Mouse (Mus musculus): Measurements from ENCODE around the gene Cped1. TPM values are rescaled to one million over a fixed set of nuclear protein-coding genes. Genes with fewer than 3 reads are reported as not detected.
"Not testable (repeated sequence)": the region's sequence is repeated elsewhere in the genome, so short reads cannot be mapped to it uniquely, and the experiment has no call there.

Cped1 gene
- total RNA-seq, 2 experiments from 2014 or later = 19.0 to 22.7 TPM

- intact Hi-C loops (cut with DNase I) = loop anchor here (5.0 kb wide), 1 partner anchor 368 kb away; no protein-coding TSS in a partner anchor
- DNase-seq = not testable (repeated sequence)
These were observed 139.0 kb downstream of the Cped1 start for GRCm38 (mm10) chr6:22124575-22125330.

- no peak for DNase-seq
- intact Hi-C loops (cut with DNase I) = no loop called here
These were observed 149.4 kb downstream of the Cped1 start for GRCm38 (mm10) chr6:22135038-22135631.

- no peak for DNase-seq
- intact Hi-C loops (cut with DNase I) = no loop called here
These were observed 151.1 kb downstream of the Cped1 start for GRCm38 (mm10) chr6:22136805-22137204.

- no peak for DNase-seq
- intact Hi-C loops (cut with DNase I) = no loop called here
These were observed 155.1 kb downstream of the Cped1 start for GRCm38 (mm10) chr6:22140786-22141185.

- no peak for DNase-seq
- intact Hi-C loops (cut with DNase I) = no loop called here
These were observed 161.5 kb downstream of the Cped1 start for GRCm38 (mm10) chr6:22147236-22147635.

GRCm38 (mm10) chr6:22148511-22148910 is 162.8 kb downstream of the Cped1 start:
- intact Hi-C loops (cut with DNase I) = no loop called here
- no peak for DNase-seq

- peak; percentile 10 to 26 for DNase-seq
- intact Hi-C loops (cut with DNase I) = no loop called here
These were observed 171.7 kb downstream of the Cped1 start for GRCm38 (mm10) chr6:22157461-22157860.

- intact Hi-C loops (cut with DNase I) = no loop called here
- DNase-seq = no peak
These were observed 176.2 kb downstream of the Cped1 start for GRCm38 (mm10) chr6:22161944-22162343.

- no peak for DNase-seq
- intact Hi-C loops (cut with DNase I) = no loop called here
These were observed 182.7 kb downstream of the Cped1 start for GRCm38 (mm10) chr6:22168388-22168787.

GRCm38 (mm10) chr6:22178721-22179295 is 193.1 kb downstream of the Cped1 start:
- DNase-seq = no peak
- intact Hi-C loops (cut with DNase I) = no loop called here

- intact Hi-C loops (cut with DNase I) = no loop called here
- DNase-seq = no peak
These were observed 194.6 kb downstream of the Cped1 start for GRCm38 (mm10) chr6:22180316-22180715.

- intact Hi-C loops (cut with DNase I) = no loop called here
These were observed 201.3 kb downstream of the Cped1 start for GRCm38 (mm10) chr6:22186967-22187366.

GRCm38 (mm10) chr6:22189346-22190335 is 203.9 kb downstream of the Cped1 start:
- intact Hi-C loops (cut with DNase I) = no loop called here
- DNase-seq = no peak

More at GRCm38 (mm10) chr6:22186967-22187366, 201.3 kb downstream of the Cped1 start:
- DNase-seq = no peak

- intact Hi-C loops (cut with DNase I) = no loop called here
- DNase-seq = no peak
These were observed 212.9 kb downstream of the Cped1 start for GRCm38 (mm10) chr6:22198603-22199002.

GRCm38 (mm10) chr6:22199473-22199872 is 213.8 kb downstream of the Cped1 start:
- intact Hi-C loops (cut with DNase I) = no loop called here
- no peak for DNase-seq

- intact Hi-C loops (cut with DNase I) = no loop called here
- DNase-seq = no peak
These were observed 214.4 kb downstream of the Cped1 start for GRCm38 (mm10) chr6:22200133-22200532.

- DNase-seq = no peak
- intact Hi-C loops (cut with DNase I) = no loop called here
These were observed 216.2 kb downstream of the Cped1 start for GRCm38 (mm10) chr6:22201879-22202278.

GRCm38 (mm10) chr6:22205030-22205750 is 219.5 kb downstream of the Cped1 start:
- intact Hi-C loops (cut with DNase I) = no loop called here
- no peak for DNase-seq

- DNase-seq = no peak
- intact Hi-C loops (cut with DNase I) = no loop called here
These were observed 220.0 kb downstream of the Cped1 start for GRCm38 (mm10) chr6:22205751-22206121.

GRCm38 (mm10) chr6:22206179-22206578 is 220.5 kb downstream of the Cped1 start:
- intact Hi-C loops (cut with DNase I) = no loop called here
- DNase-seq = no peak
